Mouse (Mus musculus): ENCODE results near the gene Gpr183. TPM values are rescaled to one million over a fixed set of nuclear protein-coding genes. Genes with fewer than 3 reads are reported as not detected.

Gpr183 gene
- polyA plus RNA-seq, 1 experiment from 2014 or later, result 2.4 TPM

- Histone ChIP-seq H3K27ac (replicated peaks in 1 of 2; ENCODE audit: control insufficient read depth in 1 of 2, insufficient read depth in 1 of 2, low read depth in 2 of 2, low read length in 2 of 2) (no peak overlapping the region), H3K9ac (ENCODE audit: low read length) (no peak overlapping the region), H3K4me2 (ENCODE audit: low read length) (no peak overlapping the region), H3K4me1 (ENCODE audit: control insufficient read depth in 2 of 2, insufficient read depth in 2 of 2, low read length in 2 of 2) (no peaks in the 10 kb centered on the region; a peak in 1 of 4 replicates), H3K4me3 (ENCODE audit: control insufficient read depth in 1 of 2, insufficient read depth in 1 of 2, low read depth in 1 of 2, low read length in 2 of 2) (no peak overlapping the region), H3K36me3 (ENCODE audit: control insufficient read depth, insufficient read depth, low read length) (peaks cover 53% of the 10 kb centered on the region), H3K27me3 (ENCODE audit: control insufficient read depth, insufficient read depth, low read length) (no peaks in the 10 kb centered on the region), H3K9me3 (ENCODE audit: control insufficient read depth, low read length) (no peaks in the 10 kb centered on the region)
- no peak for ATAC-seq (ENCODE audit: insufficient number of reproducible peaks, insufficient read depth, low FRiP score, low read depth)
- WGBS, result 86% methylated on average over 7 of the region's 7 CpGs
Measured at GRCm38 (mm10) chr14:121912501-121912900, 52.5 kb downstream of the Gpr183 start.

- no peak for ATAC-seq (ENCODE audit: insufficient number of reproducible peaks, insufficient read depth, low FRiP score, low read depth)
- Histone ChIP-seq H3K4me1 (ENCODE audit: control insufficient read depth in 2 of 2, insufficient read depth in 2 of 2, low read length in 2 of 2) (peaks cover 0 to under 1% of the 10 kb centered on the region in 2 experiments; a peak in 1 of 4 replicates), H3K4me2 (ENCODE audit: low read length) (no peak overlapping the region), H3K27me3 (ENCODE audit: control insufficient read depth, insufficient read depth, low read length) (no peaks in the 10 kb centered on the region), H3K9ac (ENCODE audit: low read length) (no peak overlapping the region), H3K9me3 (ENCODE audit: control insufficient read depth, low read length) (no peaks in the 10 kb centered on the region), H3K27ac (replicated peaks in 1 of 2; ENCODE audit: control insufficient read depth in 1 of 2, insufficient read depth in 1 of 2, low read depth in 2 of 2, low read length in 2 of 2) (no peak overlapping the region), H3K4me3 (ENCODE audit: control insufficient read depth in 1 of 2, insufficient read depth in 1 of 2, low read depth in 1 of 2, low read length in 2 of 2) (no peak overlapping the region), H3K36me3 (ENCODE audit: control insufficient read depth, insufficient read depth, low read length) (peaks cover 56% of the 10 kb centered on the region)
- WGBS, result 97% methylated on average over 6 of the region's 6 CpGs
Measured at GRCm38 (mm10) chr14:121909868-121910267, 55.1 kb downstream of the Gpr183 start.

- Histone ChIP-seq H3K36me3 (ENCODE audit: control insufficient read depth, insufficient read depth, low read length) (peaks cover 50% of the 10 kb centered on the region), H3K27ac (replicated peaks in 1 of 2; ENCODE audit: control insufficient read depth in 1 of 2, insufficient read depth in 1 of 2, low read depth in 2 of 2, low read length in 2 of 2) (no peak overlapping the region), H3K9me3 (ENCODE audit: control insufficient read depth, low read length) (no peaks in the 10 kb centered on the region), H3K9ac (ENCODE audit: low read length) (no peak overlapping the region), H3K4me1 (ENCODE audit: control insufficient read depth in 2 of 2, insufficient read depth in 2 of 2, low read length in 2 of 2) (peaks cover 2% of the 10 kb centered on the region in 2 experiments; a peak in 2 of 4 replicates), H3K4me3 (ENCODE audit: control insufficient read depth in 1 of 2, insufficient read depth in 1 of 2, low read depth in 1 of 2, low read length in 2 of 2) (no peak overlapping the region), H3K27me3 (ENCODE audit: control insufficient read depth, insufficient read depth, low read length) (no peaks in the 10 kb centered on the region), H3K4me2 (ENCODE audit: low read length) (no peak overlapping the region)
- 88% methylated on average over 11 of the region's 11 CpGs for WGBS
- no peak for ATAC-seq (ENCODE audit: insufficient number of reproducible peaks, insufficient read depth, low FRiP score, low read depth)
Measured at GRCm38 (mm10) chr14:121906992-121907681, 57.9 kb downstream of the Gpr183 start.

GRCm38 (mm10) chr14:121906341-121906991 lies 58.5 kb downstream of the Gpr183 start:
- H3K4me1 ChIP-seq (ENCODE audit: control insufficient read depth in 2 of 2, insufficient read depth in 2 of 2, low read length in 2 of 2), result peaks cover 2% of the 10 kb centered on the region in 2 experiments; a peak in 1 of 4 replicates
- no peak for ATAC-seq (ENCODE audit: insufficient number of reproducible peaks, insufficient read depth, low FRiP score, low read depth)
- no peaks in the 10 kb centered on the region for H3K27me3 ChIP-seq (ENCODE audit: control insufficient read depth, insufficient read depth, low read length)
- WGBS, result 82% methylated on average over 8 of the region's 8 CpGs
- no peak overlapping the region for H3K4me2 ChIP-seq (ENCODE audit: low read length)
- H3K4me3 ChIP-seq (ENCODE audit: control insufficient read depth in 1 of 2, insufficient read depth in 1 of 2, low read depth in 1 of 2, low read length in 2 of 2), result no peak overlapping the region
- H3K27ac ChIP-seq (replicated peaks in 1 of 2; ENCODE audit: control insufficient read depth in 1 of 2, insufficient read depth in 1 of 2, low read depth in 2 of 2, low read length in 2 of 2), result no peak overlapping the region
- no peaks in the 10 kb centered on the region for H3K9me3 ChIP-seq (ENCODE audit: control insufficient read depth, low read length)
- no peak overlapping the region for H3K9ac ChIP-seq (ENCODE audit: low read length)
- H3K36me3 ChIP-seq (ENCODE audit: control insufficient read depth, insufficient read depth, low read length), result peaks cover 43% of the 10 kb centered on the region

GRCm38 (mm10) chr14:121904754-121905153 lies 60.2 kb downstream of the Gpr183 start:
- peaks cover 39% of the 10 kb centered on the region for H3K36me3 ChIP-seq (ENCODE audit: control insufficient read depth, insufficient read depth, low read length)
- H3K9ac ChIP-seq (ENCODE audit: low read length), result no peak overlapping the region

GRCm38 (mm10) chr14:121903381-121903876 lies 61.6 kb downstream of the Gpr183 start:
- no peak overlapping the region for H3K4me3 ChIP-seq (ENCODE audit: control insufficient read depth in 1 of 2, insufficient read depth in 1 of 2, low read depth in 1 of 2, low read length in 2 of 2)
- no peaks in the 10 kb centered on the region for H3K27me3 ChIP-seq (ENCODE audit: control insufficient read depth, insufficient read depth, low read length)
- H3K27ac ChIP-seq (replicated peaks in 1 of 2; ENCODE audit: control insufficient read depth in 1 of 2, insufficient read depth in 1 of 2, low read depth in 2 of 2, low read length in 2 of 2), result no peak overlapping the region
- no peak overlapping the region for H3K9ac ChIP-seq (ENCODE audit: low read length)
- H3K4me2 ChIP-seq (ENCODE audit: low read length), result no peak overlapping the region
- no peaks in the 10 kb centered on the region for H3K9me3 ChIP-seq (ENCODE audit: control insufficient read depth, low read length)
- peaks cover 4 to 12% of the 10 kb centered on the region in 2 experiments for H3K4me1 ChIP-seq (ENCODE audit: control insufficient read depth in 2 of 2, insufficient read depth in 2 of 2, low read length in 2 of 2)
- ATAC-seq (ENCODE audit: insufficient number of reproducible peaks, insufficient read depth, low FRiP score, low read depth), result no peak
- 78% methylated on average over 7 of the region's 7 CpGs for WGBS
- peaks cover 28% of the 10 kb centered on the region for H3K36me3 ChIP-seq (ENCODE audit: control insufficient read depth, insufficient read depth, low read length)

More at GRCm38 (mm10) chr14:121904754-121905153, 60.2 kb downstream of the Gpr183 start:
- no peak overlapping the region for H3K4me3 ChIP-seq (ENCODE audit: control insufficient read depth in 1 of 2, insufficient read depth in 1 of 2, low read depth in 1 of 2, low read length in 2 of 2)
- no peaks in the 10 kb centered on the region for H3K27me3 ChIP-seq (ENCODE audit: control insufficient read depth, insufficient read depth, low read length)
- no peak overlapping the region for H3K27ac ChIP-seq (replicated peaks in 1 of 2; ENCODE audit: control insufficient read depth in 1 of 2, insufficient read depth in 1 of 2, low read depth in 2 of 2, low read length in 2 of 2)
- WGBS, result 13% methylated on average over 3 of the region's 3 CpGs
- no peaks in the 10 kb centered on the region for H3K9me3 ChIP-seq (ENCODE audit: control insufficient read depth, low read length)
- H3K4me2 ChIP-seq (ENCODE audit: low read length), result no peak overlapping the region
- H3K4me1 ChIP-seq (ENCODE audit: control insufficient read depth in 2 of 2, insufficient read depth in 2 of 2, low read length in 2 of 2), result peaks cover 2% of the 10 kb centered on the region in 2 experiments; a peak in 1 of 4 replicates
- no peak for ATAC-seq (ENCODE audit: insufficient number of reproducible peaks, insufficient read depth, low FRiP score, low read depth)
